Mouse (Mus musculus): Measurements from ENCODE around the gene Snx33. TPM values are rescaled to one million over a fixed set of nuclear protein-coding genes. Genes with fewer than 3 reads are reported as not detected.

Gene Snx33
- polyA plus RNA-seq, 1 experiment = 1.4 TPM

DNA sequence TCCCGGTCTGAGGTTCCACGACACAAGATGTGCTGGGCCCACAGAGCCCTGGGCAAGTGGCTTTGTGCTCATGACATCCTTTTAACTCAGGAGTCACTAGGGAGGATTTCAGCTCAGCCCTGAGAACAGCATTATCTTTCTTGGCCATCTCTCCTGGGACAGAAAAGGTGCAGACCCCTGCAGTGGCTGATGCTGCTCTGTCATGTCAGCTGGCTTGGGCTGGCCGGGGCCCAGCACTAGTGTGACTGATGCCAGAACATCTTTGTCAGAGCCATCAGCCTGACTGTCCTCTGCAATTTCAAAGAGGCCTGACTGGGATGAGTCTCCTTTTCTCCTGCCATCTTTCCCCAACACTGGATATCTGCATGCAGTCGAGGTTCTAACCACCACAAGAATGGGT, 45.9 kb downstream of the Snx33 start:
- no peak for TF ChIP-seq GATA1 (IDR thresholded peaks at IDR 0.05; ENCODE audit: low read length)

GRCm38 (mm10) chr9:56881539-56882082, 46.6 kb downstream of the Snx33 start:
- no peak for TF ChIP-seq GATA1 (IDR thresholded peaks at IDR 0.05; ENCODE audit: low read length)

DNA sequence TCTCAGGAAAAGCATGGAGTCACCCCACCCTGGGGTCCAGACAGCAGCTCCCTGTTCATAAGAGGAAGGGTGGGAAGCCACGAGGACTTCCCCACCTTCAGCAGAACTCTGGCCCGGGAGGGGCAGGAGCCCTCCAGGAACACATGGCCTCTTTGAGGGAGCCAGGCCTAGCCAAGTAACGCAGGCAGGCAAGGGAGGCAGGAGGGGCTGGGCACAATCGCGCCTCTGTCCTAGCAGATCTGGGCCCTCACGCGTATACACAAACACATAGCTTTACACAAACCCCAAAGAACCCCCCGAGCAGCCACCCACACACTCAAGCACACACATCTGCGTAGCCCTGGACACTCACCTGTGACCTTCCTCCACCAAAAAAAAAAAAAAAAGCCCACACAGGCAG, 47.4 kb downstream of the Snx33 start:
- TF ChIP-seq GATA1 (IDR thresholded peaks at IDR 0.05; ENCODE audit: low read length) = no peak

GRCm38 (mm10) chr9:56877284-56877683, 50.9 kb downstream of the Snx33 start:
- no peak for TF ChIP-seq GATA1 (IDR thresholded peaks at IDR 0.05; ENCODE audit: low read length)

DNA sequence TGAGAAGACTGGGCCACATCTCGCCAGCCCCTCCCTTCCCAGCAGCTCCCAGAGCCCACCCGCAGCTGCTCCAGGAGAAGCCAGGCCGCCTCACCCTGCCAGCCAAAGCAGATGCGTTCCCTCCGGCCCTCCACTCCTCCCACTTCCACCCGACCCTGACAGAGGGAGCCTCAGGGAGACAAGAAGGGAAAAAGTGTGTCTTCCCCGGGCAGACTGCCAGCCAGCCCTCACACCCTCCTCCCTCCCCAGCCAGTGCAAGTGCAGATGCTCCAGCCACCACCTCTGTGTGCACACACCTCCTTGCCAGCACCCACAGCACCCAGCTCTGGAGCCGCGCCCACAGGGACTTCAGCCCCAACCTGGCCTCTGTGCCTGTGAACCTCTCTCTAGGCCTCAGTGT, 51.4 kb downstream of the Snx33 start:
- no peak for TF ChIP-seq GATA1 (IDR thresholded peaks at IDR 0.05; ENCODE audit: low read length)

DNA sequence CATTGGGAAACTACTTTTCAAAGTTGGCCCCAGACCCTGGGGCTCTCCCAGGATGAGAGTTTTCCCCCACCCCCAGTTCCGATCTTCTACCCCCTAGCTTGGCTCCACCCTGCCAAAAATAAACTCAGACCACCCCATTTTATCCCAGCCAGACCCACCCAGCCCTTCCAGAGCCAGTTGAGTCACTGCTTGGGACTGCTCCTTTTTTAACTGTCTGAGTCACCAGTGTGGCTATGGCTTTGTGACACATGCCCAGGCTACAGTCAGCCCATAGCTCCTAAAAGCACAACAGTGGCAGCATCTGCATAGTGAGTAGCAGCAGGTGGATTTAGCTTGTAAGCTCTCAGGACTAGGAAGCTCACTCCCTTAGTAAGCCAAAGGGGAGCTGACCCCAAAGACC, 55.1 kb downstream of the Snx33 start:
- TF ChIP-seq GATA1 (IDR thresholded peaks at IDR 0.05; ENCODE audit: low read length) = no peak

GRCm38 (mm10) chr9:56872105-56872903, 55.9 kb downstream of the Snx33 start:
- no peak for TF ChIP-seq GATA1 (IDR thresholded peaks at IDR 0.05; ENCODE audit: low read length)

DNA sequence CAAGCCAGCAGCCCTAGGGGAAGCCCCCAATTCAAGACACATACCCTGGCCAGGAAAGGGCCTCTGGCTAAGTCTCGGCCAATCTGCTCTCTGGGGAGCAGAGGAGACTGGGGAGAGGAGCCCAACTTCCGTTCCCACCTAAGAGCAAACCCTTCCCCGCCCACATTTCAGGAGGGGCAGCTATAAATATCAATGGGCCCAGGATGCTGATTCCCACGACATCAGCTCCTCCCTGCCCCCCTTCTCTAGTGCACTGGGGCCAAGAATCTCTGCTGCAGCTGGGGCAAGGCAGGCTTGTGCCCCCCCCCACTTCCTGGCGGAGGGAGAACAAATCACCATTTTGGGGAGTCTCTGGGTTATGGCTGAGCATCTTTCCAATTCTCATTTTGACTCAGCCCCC, 57.0 kb downstream of the Snx33 start:
- no peak for TF ChIP-seq GATA1 (IDR thresholded peaks at IDR 0.05; ENCODE audit: low read length)

DNA sequence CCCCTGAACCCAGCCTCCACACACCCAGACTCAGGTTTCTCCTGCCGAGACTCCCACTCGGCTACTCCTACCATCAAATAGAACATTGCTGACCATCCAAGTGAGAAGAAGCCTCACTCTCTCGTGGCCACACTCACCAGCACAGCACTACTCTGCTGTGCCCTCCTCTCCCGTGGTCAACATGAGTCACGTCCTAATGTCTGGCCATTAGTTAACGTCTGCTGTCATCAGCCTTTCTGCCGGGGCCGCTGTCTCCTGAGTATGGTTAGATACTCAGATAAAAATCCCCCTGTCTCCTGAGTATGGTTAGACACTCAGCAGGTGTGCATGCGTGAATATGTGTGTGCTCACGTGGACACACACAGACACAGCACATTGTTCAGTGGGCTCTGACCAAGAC, 57.4 kb downstream of the Snx33 start:
- no peak for TF ChIP-seq GATA1 (IDR thresholded peaks at IDR 0.05; ENCODE audit: low read length)

DNA sequence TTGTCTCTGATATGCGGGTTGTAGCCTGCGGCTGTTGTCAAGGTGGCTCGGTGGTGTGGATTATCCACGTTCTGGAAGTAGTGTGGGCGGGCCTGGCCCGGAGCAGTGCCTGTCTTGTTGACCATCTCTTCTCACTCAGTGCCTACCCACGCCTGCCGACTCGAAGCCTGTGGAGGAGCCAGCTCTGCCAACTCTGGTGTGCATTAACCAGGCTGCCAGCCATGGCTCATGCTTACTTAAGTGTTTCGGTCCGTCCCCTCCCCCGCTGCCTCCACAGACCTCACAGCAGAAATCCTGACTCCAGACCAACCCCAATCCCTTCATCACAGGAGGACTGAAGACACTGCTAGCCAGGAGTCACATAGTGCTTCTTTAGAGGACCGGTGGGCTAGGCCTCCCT, 58.6 kb downstream of the Snx33 start:
- no peak for TF ChIP-seq GATA1 (IDR thresholded peaks at IDR 0.05; ENCODE audit: low read length)

DNA sequence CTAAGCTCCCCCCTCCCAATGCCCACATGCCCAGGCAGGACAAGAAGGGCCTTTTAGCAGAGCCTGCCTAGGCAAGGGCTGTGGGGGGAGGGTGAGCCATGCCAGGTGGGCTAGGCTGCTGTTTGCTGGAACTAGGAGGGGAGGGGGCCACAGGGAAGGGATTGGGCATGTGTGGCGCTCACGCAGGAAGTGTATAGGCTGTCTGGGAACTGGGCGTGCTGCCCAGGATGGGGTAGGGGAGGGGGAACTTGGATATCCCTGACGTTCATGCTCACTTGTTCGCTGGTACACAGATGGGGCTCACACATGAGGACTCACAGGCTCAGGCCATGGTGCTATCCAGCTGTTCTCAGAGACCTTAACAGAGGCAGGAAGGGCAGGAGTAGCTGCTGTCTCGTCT, 59.9 kb downstream of the Snx33 start:
- no peak for TF ChIP-seq GATA1 (IDR thresholded peaks at IDR 0.05; ENCODE audit: low read length)

Other genes with a start within 250 kb of the Snx33 start
- gene Lingo1, start 131.9 kb downstream of the Snx33 start, polyA plus RNA-seq (2012) = not detected in 2 replicates
- not detected in 2 replicates for gene Odf3l1, start 63.7 kb downstream of the Snx33 start, polyA plus RNA-seq (2012)
- gene Cspg4, start 63.3 kb downstream of the Snx33 start, polyA plus RNA-seq (2012) = not detected in 2 replicates
- gene Imp3, start 9.1 kb upstream of the Snx33 start, polyA plus RNA-seq (2012) = 86.0 and 91.2 TPM in 2 replicates
- gene Snupn, start 22.5 kb upstream of the Snx33 start, polyA plus RNA-seq (2012) = 1.1 and 1.3 TPM in 2 replicates
- gene Ptpn9, start 66.6 kb upstream of the Snx33 start, polyA plus RNA-seq (2012) = 52.5 and 69.2 TPM in 2 replicates
- 7.7 and 8.6 TPM in 2 replicates for gene Sin3a, start 143.7 kb upstream of the Snx33 start, polyA plus RNA-seq (2012)
- gene Man2c1, start 202.3 kb upstream of the Snx33 start, polyA plus RNA-seq (2012) = 110 and 125 TPM in 2 replicates
- 9.1 and 12.8 TPM in 2 replicates for gene Neil1, start 219.9 kb upstream of the Snx33 start, polyA plus RNA-seq (2012)
- gene Commd4, start 230.0 kb upstream of the Snx33 start, polyA plus RNA-seq (2012) = 37.5 and 41.5 TPM in 2 replicates

Data from G1E-ER4 (cell line).